Mouse (Mus musculus) liver, adult 2 months (tissue): ENCODE results near the gene Ldhal6b.

Experiments used
- CTCF ChIP-seq: fragments of 200-500 bp; IDR thresholded peaks from 2 replicates; pipeline ENCODE4 v1.5.1; 2011; ENCODE audit warnings: low read depth, low read length, control low read depth
- POLR2A ChIP-seq: fragments of 200-500 bp; IDR thresholded peaks from 2 replicates; pipeline ENCODE4 v1.6.1; 2011; ENCODE audit warnings: low read length, control low read depth; ENCODE audit not compliant: insufficient read depth; ENCODE audit errors: extremely low read depth

DNA sequence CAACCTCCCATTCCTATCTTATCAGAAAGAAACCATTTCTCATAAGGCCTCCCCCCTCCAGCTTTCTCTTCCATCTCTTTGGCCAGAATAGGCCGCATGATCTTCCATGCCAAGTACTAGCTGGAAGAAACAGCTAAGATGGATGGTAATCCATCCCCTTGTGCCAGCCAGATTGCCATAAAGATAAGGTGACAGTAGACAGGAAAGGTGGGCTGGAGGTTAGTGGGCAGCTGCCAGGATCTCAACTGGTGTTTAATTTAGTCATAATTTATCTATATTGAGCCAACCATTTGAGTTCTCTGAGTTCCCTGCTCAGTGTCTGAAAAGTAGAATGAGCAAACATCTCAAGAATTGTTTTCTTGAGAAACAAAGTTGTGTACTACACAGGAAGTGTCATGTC, 32.9 kb downstream of the Ldhal6b start:
- no peak for TF ChIP-seq CTCF
- TF ChIP-seq POLR2A, result no peak
